Mouse (Mus musculus) CH12.LX (cell line): ENCODE results near the gene Dtx3l.

ENCODE experiments used
- CHD2 ChIP-seq: IDR thresholded peaks from 2 replicates; pipeline ENCODE4 v1.6.1; 2011; ENCODE audit warnings: low read length, improper control_type of control experiment
- CTCF ChIP-seq, 2 experiments: IDR thresholded peaks in 1 of 2; conservative IDR thresholded peaks in 1 of 2; 2 replicates each; pipeline ENCODE4 v1.5.1; 2011 to 2012; ENCODE audit warnings: low read depth in 2 of 2, low read length in 2 of 2, improper control_type of control experiment in 1 of 2, inconsistent platforms in 1 of 2, mild to moderate bottlenecking in 1 of 2, moderate library complexity in 1 of 2
- HCFC1 ChIP-seq: IDR thresholded peaks from 2 replicates; pipeline ENCODE4 v1.6.1; 2012; ENCODE audit warnings: low read depth, mild to moderate bottlenecking, inconsistent platforms, low read length, improper control_type of control experiment
- MYC ChIP-seq: IDR thresholded peaks from 2 replicates; pipeline ENCODE4 v1.6.1; 2011; ENCODE audit warnings: low read depth, mild to moderate bottlenecking, improper control_type of control experiment, low read length
- SIN3A ChIP-seq: IDR thresholded peaks from 2 replicates; pipeline ENCODE4 v1.6.1; 2012; ENCODE audit warnings: low read length, improper control_type of control experiment, inconsistent platforms

- TF ChIP-seq MYC (no peak), SIN3A (no peak), HCFC1 (no peak), CTCF (conservative IDR thresholded peaks at IDR 0.05 in 1 of 2, IDR thresholded peaks at IDR 0.05 in 1 of 2; ENCODE audit: low read depth in 2 of 2, low read length in 2 of 2) (no peak), CHD2 (no peak)
Observed at GRCm38 (mm10) chr16:35966411-35967115, 27.6 kb upstream of the Dtx3l start.
